Comparison of ENCODE assay signal across 46 mouse cellular contexts in the genomic region with DNA sequence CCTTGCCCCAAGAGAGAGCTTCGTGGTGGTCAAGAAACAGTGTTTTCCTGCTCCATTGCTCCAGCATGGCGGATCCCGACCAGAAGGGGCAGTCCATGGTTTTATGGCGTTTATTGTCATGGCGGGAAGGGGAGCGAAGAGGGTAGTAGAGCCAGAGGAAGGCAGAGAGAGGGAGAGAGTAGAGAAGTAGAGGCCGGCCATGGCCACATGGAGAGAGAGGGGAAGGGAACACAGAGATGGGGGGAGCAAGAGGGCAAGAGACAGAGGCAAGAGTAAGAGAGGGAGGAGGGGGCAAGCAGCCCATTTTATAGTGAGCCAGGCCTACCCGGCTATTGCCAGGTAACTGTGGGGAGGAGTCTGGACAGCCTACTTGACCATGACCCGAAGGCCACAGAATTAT. TPM values are rescaled to one million over a fixed set of nuclear protein-coding genes. Genes with fewer than 3 reads are reported as not detected.
"Had no signal": no experiment of that assay in that cellular context is flagged by ENCODE, and none has a peak within 500 bp of the region (broad histone marks: within the 10 kb centered on the region; RNA-seq: fewer than 3 reads in every experiment).

No protein-coding gene starts in this region.

- H3K4me3 ChIP-seq: left cerebral cortex, adult 2 months; limb, embryonic 10.5 days; limb, embryonic 12.5 days; limb, embryonic 13.5 days; limb, embryonic 15.5 days; liver, embryonic 12.5 days; liver, embryonic 13.5 days; liver, embryonic 15.5 days; lung, embryonic 15.5 days; megakaryocyte, embryonic 14.5 days; midbrain, embryonic 10.5 days; midbrain, embryonic 12.5 days; midbrain, embryonic 13.5 days; midbrain, embryonic 15.5 days; myocyte; neural tube, embryonic 12.5 days had no signal

- H3K4me2 ChIP-seq: limb, embryonic 12.5 days; limb, embryonic 13.5 days; limb, embryonic 15.5 days; liver, embryonic 11.5 days; liver, embryonic 12.5 days; liver, embryonic 13.5 days; liver, embryonic 15.5 days; lung, embryonic 14.5 days; lung, embryonic 15.5 days; midbrain, embryonic 12.5 days; midbrain, embryonic 13.5 days; midbrain, embryonic 15.5 days; neural tube, embryonic 12.5 days had no signal

- H3K9me3 ChIP-seq: limb, embryonic 10.5 days; limb, embryonic 12.5 days; limb, embryonic 13.5 days; limb, embryonic 15.5 days; liver, embryonic 12.5 days; liver, embryonic 13.5 days; liver, embryonic 15.5 days; lung, embryonic 15.5 days; megakaryocyte, embryonic 14.5 days; midbrain, embryonic 10.5 days; midbrain, embryonic 12.5 days; midbrain, embryonic 13.5 days; midbrain, embryonic 15.5 days; neural tube, embryonic 12.5 days had no signal

- H3K4me1 ChIP-seq: limb, embryonic 10.5 days; limb, embryonic 12.5 days; limb, embryonic 13.5 days; limb, embryonic 15.5 days; liver, embryonic 12.5 days; liver, embryonic 13.5 days; liver, embryonic 15.5 days; lung, embryonic 15.5 days; midbrain, embryonic 15.5 days had no signal

- H3K36me3 ChIP-seq: limb, embryonic 10.5 days; limb, embryonic 12.5 days; limb, embryonic 13.5 days; limb, embryonic 15.5 days; liver, embryonic 12.5 days; liver, embryonic 13.5 days; liver, embryonic 15.5 days; lung, embryonic 15.5 days; midbrain, embryonic 10.5 days; midbrain, embryonic 12.5 days; midbrain, embryonic 13.5 days; midbrain, embryonic 15.5 days; neural tube, embryonic 12.5 days had no signal

- H3K27ac ChIP-seq: left cerebral cortex, adult 2 months; limb, embryonic 10.5 days; limb, embryonic 12.5 days; limb, embryonic 13.5 days; limb, embryonic 15.5 days; liver, embryonic 12.5 days; liver, embryonic 13.5 days; liver, embryonic 14.5 days; liver, embryonic 15.5 days; lung, embryonic 15.5 days; macrophage; midbrain, embryonic 10.5 days; midbrain, embryonic 12.5 days; midbrain, embryonic 13.5 days; midbrain, embryonic 15.5 days; neural tube, embryonic 12.5 days had no signal

- ATAC-seq: liver, embryonic 12.5 days; liver, postnatal 0 days; lung, postnatal 0 days; midbrain, embryonic 13.5 days; midbrain, embryonic 15.5 days; midbrain, embryonic 16.5 days had no signal

- DNase-seq: left cerebral cortex, postnatal 4 days; liver; liver, embryonic 13.5 days; liver, postnatal 0 days; lung, adult 18-20 months; lung, adult 2 months; lung, embryonic 14.5 days; lung, postnatal 10 days; lung, postnatal 14 days; lung, postnatal 36 days; lung, postnatal 4 days; midbrain, embryonic 14.5 days had no signal

- H3K9ac ChIP-seq: limb, embryonic 12.5 days; limb, embryonic 13.5 days; limb, embryonic 15.5 days; liver, embryonic 12.5 days; liver, embryonic 13.5 days; liver, embryonic 14.5 days; liver, embryonic 15.5 days; liver, postnatal 0 days; lung, embryonic 14.5 days; lung, embryonic 15.5 days; midbrain, embryonic 12.5 days; midbrain, embryonic 13.5 days; midbrain, embryonic 15.5 days; neural tube, embryonic 12.5 days had no signal

RNA-seq across cellular contexts. Expression of gene Olig3, which starts 12.8 kb away (rescaled TPM):
- total RNA-seq: left cerebral cortex, adult 2 months; left cerebral cortex, adult 8-10 months; left cerebral cortex, postnatal 10 days; left cerebral cortex, postnatal 14 days; left cerebral cortex, postnatal 25 days; left cerebral cortex, postnatal 36 days; left cerebral cortex, postnatal 4 days; liver, adult 2 months; megakaryocyte progenitor cell, adult 5-6 weeks; megakaryocyte, adult 5-6 weeks; megakaryocyte-erythroid progenitor cell, adult 5-6 weeks; monocyte, adult 5-6 weeks had no signal
- polyA plus RNA-seq: limb, embryonic 10.5 days; limb, embryonic 11.5 days; limb, embryonic 12.5 days; limb, embryonic 13.5 days; limb, embryonic 14.5 days; limb, embryonic 15.5 days; liver, adult 2 months; liver, embryonic 11.5 days; liver, embryonic 12.5 days; liver, embryonic 13.5 days; liver, embryonic 14.5 days; liver, embryonic 15.5 days; liver, embryonic 16.5 days; liver, postnatal 0 days; lung, embryonic 14.5 days; lung, embryonic 15.5 days; lung, embryonic 16.5 days; lung, postnatal 0 days; macrophage; myocyte had no signal
